Mouse (Mus musculus): Measurements from ENCODE around the gene Fkbp10.

Fkbp10 gene

DNA sequence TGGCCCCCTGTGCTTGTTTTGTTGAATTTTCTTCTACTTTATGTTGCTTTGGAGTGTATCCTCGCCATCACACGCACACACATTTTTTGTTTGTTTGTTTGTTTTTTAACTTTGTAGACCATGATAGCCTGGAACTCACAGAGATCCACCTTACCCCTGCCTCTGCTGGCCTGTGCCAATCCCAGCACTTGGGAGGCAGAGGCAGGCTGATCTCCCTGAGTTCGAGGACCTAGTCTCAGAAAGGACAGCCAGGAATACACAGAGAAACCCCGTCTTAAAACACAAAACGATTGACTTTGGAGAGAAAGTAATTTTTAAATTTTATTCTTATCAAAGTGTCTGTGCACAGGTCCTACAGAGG, 57.4 kb downstream of the Fkbp10 start:
- no peak for DNase-seq

Data from kidney, postnatal 25 days (tissue).